Mouse (Mus musculus) cerebellum, postnatal 36 days (tissue): ENCODE data around the gene Nkx2-2.

Source experiments
- DNase-seq, 2 experiments: peaks; one replicate each; pipeline ENCODE4 v3.0.0; 2021 to 2022; ENCODE audit warnings: mixed read lengths in 2 of 2

The Nkx2-2 gene

DNA sequence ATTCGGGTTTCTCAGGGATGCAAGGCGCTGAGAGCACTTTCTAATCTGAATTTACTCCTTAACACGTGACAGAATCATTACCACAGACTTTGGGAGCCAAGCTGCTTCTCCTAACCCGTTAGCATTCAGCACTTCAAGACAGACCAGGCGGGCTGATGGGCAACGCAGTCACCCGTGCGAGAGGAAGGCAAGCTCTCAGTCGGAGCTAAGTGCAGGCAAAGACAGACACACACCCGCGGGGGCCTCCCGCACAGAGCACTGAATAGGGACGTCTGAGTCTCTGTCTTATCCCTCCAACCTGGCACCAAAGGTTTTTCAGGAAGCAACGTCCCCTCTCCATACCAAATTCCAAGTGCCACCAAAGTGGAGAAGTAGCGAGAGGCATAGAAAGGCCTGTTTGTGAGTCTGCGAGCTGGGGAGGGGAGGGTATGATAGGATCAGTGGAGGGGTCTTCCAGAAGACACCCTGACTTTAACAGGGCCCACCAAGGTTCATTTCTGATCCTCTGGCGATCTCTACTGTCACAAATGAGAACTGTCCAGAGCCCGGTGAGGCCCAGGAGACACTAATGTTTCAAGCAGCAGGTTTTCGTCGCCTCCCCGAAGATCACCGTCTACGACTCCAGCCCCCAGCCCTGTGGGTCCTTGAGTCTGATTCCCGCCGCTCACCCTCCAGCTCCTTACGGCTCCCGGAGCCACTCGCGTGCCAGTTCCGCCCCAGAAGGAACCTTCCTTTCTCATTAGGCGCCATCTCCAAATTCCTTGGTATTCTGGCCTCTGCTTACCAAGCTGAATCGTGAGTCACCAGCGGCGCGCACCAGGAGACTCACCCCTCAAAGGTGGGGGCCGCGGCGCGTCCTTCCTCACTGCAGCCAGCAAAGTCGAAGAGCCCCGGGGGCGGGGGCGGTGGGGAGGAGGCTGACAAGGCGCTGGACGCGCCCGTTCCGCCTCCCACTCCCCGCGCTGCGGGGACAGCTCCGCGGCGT lies at the start of gene Nkx2-2:
Gene Nkx2-2, minus strand, starts transcription at position 973 of the 985 bp plus-strand sequence.
- DNase-seq = no peak

DNA sequence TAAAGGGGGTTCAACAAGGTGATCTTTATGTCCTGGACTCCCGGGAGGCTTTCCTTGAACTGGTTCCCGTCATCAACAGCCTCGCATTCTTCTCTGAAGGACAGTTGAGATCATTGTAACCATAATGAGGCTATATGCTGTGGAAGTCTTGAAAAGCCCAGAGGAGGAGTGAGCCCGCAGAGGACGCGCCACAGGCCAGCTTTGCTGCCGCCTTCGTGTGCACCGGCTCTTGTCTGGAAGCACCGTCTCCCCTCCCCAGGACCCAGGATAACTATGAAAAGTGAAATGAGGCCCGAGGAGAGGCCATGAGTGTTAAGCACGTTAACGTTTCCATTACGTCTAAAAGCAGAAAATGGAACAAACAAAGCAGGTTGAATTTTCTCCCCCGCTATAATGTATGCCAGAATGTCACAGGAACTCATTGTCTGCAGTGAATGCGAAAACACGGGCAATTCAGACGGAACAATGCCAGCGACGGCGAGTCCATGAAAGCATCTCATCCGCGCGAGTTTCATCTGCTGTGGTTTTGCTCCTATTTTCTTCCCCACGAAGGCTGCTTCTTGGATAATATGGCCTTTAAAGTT lies 41.8 kb upstream of the Nkx2-2 start:
- no peak for DNase-seq

DNA sequence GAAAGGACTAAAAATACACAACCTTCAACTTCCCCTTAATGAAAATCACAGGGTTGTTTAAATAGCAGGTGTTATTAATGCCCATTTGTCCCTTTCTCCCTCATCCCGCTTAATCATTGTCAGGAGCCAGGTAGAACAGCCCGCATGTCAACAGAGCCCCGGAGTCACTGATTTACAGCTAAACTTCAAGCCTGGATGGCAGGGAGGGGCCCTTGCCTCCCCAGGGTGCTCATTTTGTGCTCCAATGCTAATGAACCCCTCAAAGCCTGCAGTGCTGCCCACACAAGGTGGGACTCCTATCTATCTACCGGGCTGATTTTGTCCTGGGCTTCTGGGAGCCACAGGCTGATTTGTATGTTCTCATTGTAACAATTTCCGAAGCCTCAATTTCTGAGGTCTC lies 37.1 kb upstream of the Nkx2-2 start:
- no peak for DNase-seq

DNA sequence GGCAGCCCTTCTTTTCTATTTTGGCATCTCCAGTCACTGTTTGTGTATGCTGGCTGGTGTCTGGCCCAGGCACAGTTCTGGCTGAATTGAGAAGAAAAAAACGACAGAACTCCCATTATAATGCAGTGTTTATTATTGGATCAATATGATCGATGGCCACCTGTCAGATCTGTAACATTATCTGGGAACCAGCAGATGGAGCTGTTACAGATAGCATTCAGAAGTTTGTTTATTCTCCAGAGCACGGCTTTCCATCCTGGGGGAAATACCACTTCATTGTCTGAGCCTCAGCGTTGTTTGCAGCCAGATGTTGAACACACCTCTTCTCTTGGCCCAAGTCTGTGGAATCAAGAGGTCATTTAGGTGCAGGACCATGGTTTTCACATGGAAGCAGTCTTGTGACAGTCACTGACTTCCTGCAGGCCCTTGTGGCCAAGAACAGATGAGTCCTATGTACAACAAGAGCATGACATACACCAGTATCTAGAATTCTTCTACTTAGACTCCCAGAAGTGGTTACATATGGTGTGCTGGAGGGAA lies 11.1 kb upstream of the Nkx2-2 start:
- DNase-seq = no peak

DNA sequence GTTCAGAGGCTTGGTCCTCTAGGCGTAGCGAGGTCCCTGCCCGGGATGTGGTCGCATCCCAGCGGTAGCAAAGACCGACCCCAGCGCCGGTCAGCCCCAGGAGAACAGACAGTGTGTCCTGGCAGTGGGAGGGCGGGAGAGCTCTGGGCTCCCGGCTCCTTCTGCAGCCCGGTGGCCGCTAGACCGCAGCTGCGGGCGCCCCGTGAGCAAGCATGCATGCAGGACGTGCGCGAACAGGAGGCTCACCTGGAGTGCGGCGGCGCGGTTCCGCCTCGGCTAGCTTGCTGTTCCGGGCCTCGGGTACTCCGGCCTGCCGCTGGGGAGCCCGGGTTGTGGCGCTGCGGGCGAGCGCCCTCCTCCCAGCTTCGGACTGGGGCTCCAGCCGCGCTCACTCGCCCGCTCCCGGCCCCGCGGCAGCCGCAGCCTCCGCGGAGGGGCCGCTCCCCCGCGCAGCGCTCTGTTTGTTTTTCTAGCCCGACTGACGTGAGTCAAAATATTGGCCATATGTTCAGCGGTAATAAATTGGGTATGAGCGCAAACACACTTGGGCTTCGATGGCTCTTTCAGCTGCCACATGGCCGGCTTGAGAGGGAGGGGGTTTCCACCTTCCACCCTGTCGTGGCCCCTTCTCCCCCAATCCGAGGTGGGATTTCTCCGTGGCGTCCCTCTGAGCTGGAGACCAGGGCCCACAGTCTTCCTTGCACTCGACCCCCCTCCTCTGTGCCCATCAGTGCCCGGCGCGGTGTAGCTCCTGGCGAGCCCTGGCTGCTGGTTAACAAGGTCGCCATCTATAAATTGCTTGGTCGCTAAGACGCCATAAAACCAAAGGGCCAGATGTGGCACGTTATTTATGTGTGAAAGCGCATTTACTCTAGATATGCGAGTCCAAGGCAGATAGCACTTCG lies 920 bp upstream of the Nkx2-2 start:
- no peak for DNase-seq

DNA sequence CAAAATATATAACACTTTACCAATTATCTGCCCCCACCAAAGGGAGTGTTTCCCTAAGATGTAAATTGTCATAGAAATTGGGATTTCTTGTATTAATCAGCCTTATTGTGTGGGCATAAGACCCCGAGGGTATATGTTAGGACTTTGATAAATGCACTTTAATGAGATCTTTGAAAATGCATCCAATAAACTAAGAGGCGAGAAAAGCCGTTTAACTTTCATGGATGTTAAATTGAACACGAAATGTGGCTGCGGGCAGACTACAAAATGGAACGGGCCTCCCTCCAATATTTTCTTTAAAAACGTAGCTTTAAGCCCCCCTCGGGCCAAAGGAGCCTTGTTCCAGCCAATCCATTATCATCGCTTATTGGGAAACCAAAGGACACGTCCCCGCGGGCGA lies 1.3 kb downstream of the Nkx2-2 start:
- no peak for DNase-seq

DNA sequence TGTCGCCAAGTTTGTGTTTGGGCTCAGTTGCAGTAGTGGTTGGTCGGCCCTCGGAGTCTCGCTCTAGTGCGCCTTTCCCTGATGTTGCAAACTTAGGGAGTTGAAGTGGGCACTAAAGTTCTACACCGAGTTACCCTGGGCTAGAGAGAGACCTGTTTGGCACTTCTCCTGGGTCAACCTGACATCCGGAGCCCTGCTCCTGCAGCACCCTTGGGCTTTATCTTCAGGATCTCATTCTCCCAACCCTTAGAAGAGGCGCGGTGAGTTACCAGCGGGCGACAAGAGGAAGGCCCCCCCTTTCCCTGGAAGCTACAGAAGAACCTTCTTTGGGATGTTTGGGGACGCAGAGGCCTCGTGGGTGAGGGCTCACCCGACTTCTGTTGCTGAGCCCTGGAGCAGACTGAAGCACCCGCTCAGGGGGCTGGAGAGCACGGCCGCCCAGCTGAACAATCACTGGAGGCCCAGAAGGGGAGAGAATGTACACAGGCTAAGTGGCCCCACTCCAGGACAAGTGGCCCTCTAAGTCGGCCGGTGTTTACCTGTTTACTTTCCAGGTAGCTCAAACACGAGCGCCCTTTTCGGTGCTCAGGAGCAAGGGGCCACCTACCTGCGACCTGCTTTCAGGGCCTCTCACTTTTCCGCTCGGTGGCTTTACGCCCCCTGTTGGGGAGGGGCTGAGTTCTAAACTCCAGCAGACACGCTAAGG lies 3.6 kb downstream of the Nkx2-2 start:
- DNase-seq = no peak

DNA sequence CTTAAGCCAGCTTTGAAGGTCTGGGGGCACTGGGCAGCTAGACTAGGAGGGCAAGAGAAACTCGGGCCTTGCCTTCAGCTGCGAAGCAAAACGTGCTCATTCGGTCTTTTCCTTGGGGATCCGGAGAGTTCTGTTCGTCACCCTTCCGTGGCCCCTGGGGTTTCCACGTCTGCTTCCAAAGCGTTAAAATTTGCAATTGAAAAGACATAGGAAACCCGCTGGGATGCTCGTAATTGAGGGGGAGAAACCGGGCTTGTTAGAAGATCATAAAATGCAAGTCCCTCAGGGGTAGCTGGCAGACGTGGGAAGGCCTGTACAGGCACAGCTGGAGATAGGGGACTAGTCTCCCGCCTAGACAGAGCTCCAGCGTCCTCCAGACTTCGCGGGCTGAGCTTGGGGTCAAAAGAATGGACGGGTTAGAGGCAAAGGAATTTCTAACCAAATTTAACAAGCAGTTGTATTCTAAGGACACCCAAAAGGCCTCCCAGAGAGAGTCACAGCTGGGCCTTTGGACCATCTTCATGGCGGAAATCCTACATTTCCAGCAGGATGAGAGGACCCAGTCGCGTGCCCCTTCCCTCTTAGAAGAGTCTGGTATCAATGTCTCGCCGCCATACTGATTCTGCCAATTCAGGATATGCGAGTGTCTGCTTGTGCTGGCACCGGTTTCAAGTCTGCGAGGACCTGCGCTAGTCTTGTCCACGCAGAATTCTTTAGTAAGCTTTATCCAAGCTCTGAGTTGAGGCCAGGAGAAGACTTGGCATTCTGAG lies 4.3 kb downstream of the Nkx2-2 start:
- no peak for DNase-seq

DNA sequence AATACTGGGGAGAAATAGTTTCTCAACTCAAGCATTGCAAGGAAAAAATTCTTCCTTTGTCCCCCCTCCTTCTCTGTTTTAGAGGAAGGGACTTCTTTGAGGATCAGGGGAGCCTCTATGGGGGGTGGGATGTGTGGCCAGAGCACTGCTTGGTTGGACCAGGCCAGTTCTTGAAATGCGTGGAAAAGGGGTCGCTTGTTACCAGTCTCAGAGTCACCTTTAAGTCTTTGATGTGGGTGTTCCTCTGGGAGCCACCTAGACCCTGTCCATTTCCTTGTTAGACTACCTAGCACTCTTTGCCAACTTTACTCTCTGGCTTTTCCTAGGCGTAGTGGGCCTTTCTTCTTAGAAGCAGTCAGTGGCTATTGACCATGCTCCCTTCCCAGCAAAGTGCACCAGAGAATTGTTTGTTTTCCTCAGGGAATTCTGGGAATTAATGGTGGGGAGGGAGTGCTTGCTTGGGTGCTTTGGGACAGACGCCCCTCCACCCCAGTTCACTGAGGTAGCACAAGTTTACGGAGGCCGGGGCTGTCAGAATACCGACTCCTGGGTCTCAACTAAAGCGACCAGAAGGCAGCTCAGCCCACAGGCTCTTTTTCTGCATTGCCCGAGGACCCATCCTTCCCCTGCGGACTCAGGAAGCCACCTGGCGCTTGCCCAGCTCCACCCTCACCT lies 5.0 kb downstream of the Nkx2-2 start:
- no peak for DNase-seq

DNA sequence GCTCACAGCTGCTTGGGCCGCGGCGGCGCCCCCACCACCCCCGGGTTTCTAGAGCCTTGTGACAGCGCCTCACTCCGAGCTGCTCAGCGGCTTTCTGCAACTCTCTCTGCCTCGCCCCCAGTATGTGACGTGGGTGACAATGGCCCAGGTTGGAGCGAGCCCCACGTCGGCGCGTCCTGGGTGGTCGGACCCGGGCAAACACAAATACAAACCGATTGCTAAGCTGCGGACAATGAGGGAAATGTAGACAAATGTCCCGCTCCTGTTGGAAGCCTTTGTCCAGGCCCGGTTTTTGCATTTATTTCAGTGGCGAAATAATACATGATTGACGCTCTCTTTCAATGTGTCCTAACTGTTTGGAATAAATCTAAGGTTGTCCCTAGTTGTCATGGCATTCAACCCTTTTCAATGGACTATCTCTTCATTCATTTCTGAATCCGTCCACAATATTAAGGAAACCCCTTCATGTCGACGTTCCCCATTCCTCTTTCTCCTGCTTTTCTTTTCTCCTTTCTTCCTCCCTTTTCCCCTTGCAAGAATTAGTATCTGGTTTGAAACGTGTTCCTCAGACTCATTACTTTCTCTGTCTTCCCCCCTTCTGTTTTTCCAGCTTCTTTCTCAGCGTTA lies 5.9 kb downstream of the Nkx2-2 start:
- peak in 1 of 2 experiments; percentile 26 for DNase-seq

DNA sequence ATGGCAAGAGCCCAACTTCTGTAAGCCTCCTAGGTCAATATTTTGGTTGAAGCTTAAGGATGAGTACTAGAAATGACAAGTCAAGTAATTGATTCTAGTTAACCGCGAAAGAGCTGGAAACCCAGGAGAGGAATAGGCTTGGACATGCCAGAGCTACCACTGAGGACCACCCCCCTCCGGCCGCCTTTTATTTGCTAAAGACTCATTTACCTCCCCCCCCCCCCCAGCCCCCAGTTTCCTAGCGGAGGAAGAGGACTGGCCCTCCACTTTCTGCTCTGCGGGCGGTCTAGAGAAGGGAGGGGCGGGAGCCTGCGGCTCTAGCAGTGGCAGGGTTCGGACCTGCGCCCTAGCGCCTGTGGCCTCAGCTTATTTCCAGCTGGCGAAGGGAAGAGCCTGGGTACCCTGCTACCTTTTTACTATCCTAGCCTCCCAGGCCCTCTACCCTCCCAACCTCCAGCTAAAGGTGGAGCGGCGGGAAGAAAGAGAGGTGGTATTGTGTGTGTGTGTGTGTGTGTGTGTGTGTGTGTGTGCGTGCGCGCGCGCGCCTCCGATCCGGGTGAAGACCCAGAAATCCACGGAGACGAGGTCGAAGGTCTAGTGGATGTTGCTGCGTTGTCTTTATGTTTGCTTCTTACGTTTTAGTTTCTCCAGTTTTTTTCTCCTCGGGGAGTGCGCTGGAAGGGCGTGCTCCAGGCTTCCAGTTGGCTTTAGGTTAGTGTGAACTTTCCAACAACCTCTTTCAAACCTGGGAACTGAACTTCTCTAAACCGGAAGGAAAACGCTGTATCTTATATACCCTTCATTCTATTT lies 6.8 kb downstream of the Nkx2-2 start:
- DNase-seq = no peak

DNA sequence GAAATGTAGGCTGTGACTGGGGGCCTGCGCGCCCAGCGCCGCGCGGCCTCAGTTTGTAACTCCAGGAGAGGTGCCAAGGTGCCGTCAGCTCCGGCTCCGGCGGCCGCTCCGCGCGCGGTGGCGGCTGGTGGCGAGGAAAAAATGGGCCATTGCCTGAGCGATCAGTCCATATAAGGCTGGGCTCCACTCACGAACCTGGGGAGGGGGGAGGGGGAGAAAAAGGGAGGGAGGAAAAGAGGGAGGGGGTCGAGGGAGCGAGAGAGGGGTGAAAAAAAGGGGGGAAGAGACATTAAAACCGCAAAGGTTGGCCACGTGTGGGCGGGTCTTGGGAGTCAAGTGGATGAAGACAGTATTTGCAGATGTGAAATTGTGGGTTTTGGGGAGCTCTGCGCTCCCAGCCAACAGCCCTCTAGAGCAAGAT lies 7.8 kb downstream of the Nkx2-2 start:
- no peak for DNase-seq

DNA sequence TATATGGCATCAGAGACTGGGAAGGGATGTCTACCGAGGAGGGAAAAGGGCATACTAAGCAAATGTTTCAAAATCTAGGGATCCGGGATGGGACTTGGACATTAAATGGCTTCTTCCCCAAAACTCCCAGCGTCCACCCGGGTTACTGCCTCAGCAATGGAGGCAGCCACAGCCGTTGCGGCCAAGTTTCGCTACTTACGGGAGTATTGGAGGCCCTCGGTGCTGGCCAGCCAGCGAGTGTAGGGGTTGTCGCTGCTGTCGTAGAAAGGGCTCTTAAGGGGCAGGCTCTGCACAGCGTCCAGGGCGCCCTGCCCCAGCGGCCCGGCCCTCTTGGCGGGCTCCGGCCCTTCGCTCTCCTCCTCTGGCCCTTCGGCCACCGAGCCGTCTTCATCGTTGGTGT lies 8.5 kb downstream of the Nkx2-2 start:
- no peak for DNase-seq

DNA sequence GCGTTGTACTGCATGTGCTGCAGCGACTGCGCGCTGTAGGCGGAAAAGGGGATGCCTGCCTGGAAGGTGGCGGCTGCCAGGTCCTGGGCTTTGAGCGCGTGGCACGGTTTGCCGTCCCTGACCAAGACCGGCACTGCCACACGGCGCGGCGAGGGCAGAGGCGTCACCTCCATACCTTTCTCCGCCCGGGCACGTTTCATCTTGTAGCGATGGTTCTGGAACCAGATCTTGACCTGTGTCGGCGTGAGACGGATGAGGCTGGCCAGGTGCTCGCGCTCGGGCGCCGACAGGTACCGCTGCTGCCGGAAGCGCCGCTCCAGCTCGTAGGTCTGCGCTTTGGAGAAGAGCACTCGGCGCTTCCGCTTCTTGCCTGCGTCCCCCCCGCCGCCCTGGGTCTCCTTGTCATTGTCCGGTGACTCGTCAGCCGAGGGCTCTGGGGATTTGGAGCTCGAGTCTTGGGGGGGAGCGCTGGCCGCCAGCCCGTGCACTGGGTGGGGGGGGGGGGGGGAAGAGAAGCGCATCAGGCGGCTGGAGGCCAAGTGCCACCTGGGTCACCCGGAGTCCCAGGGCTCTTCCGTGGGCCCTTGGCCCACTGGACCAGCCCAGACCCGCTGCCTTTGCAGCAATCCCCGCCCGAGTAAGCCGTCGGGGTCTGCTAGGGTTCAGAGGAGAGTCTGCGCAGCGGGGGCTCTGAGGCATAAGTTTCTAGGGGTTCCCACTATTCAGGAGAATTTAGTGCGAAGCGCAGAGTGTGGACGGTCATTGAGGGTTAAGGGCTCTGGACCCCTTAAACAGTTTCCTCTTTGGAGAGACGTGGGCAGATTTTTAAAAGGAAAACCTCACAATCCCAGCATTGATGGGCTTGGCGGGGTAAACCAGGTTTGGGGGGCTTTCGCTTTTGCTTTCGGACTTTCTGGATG lies 9.7 kb downstream of the Nkx2-2 start:
- no peak for DNase-seq

DNA sequence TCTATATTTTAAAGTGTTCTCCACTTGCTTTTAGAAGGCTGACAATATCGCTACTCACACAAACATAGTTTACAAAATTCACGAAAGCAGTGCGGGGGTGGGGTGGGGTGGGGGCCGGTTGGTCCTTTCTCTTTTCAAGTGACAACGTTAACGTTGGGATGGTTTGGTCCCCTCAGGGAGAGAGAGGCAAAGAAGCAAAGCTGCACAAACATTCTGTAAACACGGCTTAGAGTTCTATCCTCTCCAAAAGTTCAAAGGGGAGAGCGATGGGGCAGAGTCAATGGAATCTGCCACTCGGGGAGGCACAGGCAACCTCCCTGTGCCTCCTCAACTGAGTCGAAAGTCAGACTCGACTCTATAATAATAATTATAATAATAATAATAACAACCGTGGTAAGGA lies 10.5 kb downstream of the Nkx2-2 start:
- DNase-seq = no peak

DNA sequence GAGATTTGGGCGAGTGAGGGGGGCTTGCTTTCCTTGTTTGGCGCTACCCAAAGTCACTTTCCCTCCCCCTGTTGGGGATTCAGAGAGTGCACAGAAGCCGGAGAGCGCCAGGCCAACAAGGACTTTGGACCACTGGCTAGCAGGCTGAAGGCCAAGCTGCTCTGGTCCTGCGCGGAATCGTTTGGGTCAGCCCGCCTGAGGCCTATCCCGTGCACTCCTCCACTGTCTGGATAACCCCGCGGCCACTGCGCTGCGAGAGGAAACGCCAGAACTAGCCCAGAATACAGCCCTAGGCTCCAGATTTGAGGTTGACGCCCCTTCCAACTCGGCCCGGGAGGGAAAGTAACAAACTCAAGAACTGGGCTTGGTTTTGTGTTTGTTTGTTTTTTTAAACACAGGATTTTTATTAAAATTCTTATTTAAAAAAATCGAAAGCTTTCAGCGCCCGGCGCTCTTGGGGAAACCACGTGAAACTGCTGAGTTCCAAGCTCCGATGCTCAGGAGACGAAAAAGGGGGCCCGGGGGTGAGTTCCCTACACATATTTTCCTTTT lies 11.3 kb downstream of the Nkx2-2 start:
- no peak for DNase-seq

DNA sequence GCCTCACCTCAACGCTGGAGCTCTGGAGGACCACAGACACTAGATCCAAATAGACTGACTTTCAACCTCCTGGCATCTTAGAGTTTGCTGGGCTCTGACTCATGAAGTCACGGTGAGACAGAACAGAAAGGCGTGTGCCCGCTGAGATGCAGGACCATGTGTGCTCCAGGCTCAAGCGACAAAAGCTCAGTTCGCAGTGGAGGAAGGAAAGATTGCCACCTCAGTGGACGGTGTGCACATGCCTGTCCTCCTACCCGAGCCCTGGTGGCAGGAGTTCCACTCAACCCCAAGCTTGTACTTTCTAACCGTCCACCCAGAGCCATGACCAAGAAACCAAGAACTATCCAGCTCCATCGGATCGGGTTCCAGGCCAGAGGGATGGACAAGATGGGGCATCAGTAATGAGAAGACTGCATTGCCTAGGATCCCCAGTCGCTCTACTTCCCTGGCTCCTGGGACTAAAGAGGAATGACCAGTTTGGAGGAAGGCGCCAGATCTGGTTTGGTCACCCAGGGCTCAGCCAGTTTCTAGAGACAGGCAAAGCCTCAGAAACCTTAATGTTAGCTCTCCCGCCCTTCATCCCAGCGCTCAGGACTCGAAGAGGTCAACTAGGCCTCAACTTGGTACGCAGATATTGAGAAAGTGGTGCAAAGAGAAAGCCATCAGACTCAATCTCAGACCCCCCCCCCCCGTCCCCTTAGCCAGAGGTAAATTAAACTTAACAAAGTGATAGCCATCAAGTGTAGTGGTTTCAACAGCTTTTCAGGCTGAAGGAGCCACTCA lies 11.9 kb downstream of the Nkx2-2 start:
- no peak for DNase-seq
